Mouse (Mus musculus) gastrocnemius, postnatal 4 days (tissue): ENCODE data around the gene Bpifb6. TPM values are rescaled to one million over a fixed set of nuclear protein-coding genes. Genes with fewer than 3 reads are reported as not detected.

ENCODE experiments used
- total RNA-seq, 2 experiments: library from RNA; stranded (reverse); gene quantifications; 2 replicates each; pipeline ENCODE4 v1.2.3; 2021

Bpifb6 gene
- total RNA-seq, 2 experiments from 2014 or later = not detected

Other genes with a start within 250 kb of the Bpifb6 start
- under 1 TPM in 1 of 2 experiments, not detected in 1; 0.83 TPM for gene Dnmt3c, start 203.7 kb upstream of the Bpifb6 start, total RNA-seq
- 100 to 1,000 TPM; 110 to 127 TPM for gene Mapre1, start 159.1 kb upstream of the Bpifb6 start, total RNA-seq
- gene Efcab8, start 120.5 kb upstream of the Bpifb6 start, total RNA-seq = under 1 TPM; 0.26 to 0.34 TPM
- not detected for gene Sun5, start 29.3 kb upstream of the Bpifb6 start, total RNA-seq
- not detected for gene Bpifb2, start 25.3 kb upstream of the Bpifb6 start, total RNA-seq
- gene Bpifb3, start 17.8 kb downstream of the Bpifb6 start, total RNA-seq = not detected
- not detected for gene Bpifb4, start 37.8 kb downstream of the Bpifb6 start, total RNA-seq
- gene Bpifa6, start 74.6 kb downstream of the Bpifb6 start, total RNA-seq = not detected
- not detected for gene Bpifa2, start 107.9 kb downstream of the Bpifb6 start, total RNA-seq
- not detected for gene Bpifa3, start 229.9 kb downstream of the Bpifb6 start, total RNA-seq
- not detected for gene Bpifa1, start 242.5 kb downstream of the Bpifb6 start, total RNA-seq